Mouse (Mus musculus): ENCODE measurements around the gene Slc20a1. TPM values are rescaled to one million over a fixed set of nuclear protein-coding genes. Genes with fewer than 3 reads are reported as not detected.

The Slc20a1 gene
- polyA plus RNA-seq, 1 experiment from 2014 or later: 30.4 TPM

GRCm38 (mm10) chr2:129232023-129232422, 33.5 kb downstream of the Slc20a1 start:
- Histone ChIP-seq H3K27me3 (no peaks in the 10 kb centered on the region), H3K4me1 (no peaks in the 10 kb centered on the region), H3K36me3 (no peaks in the 10 kb centered on the region), H3K9ac (no peak overlapping the region), H3K9me3 (no peaks in the 10 kb centered on the region), H3K4me2 (no peak overlapping the region), H3K4me3 (no peak overlapping the region), H3K27ac (no peak overlapping the region)
- ATAC-seq (ENCODE audit: insufficient number of reproducible peaks, insufficient read depth, low FRiP score, low TSS enrichment, low read depth): no peak
- 62% methylated on average over 4 of the region's 4 CpGs for WGBS

- Histone ChIP-seq H3K4me1 (no peaks in the 10 kb centered on the region), H3K27ac (no peak overlapping the region), H3K27me3 (no peaks in the 10 kb centered on the region), H3K9me3 (no peaks in the 10 kb centered on the region), H3K9ac (no peak overlapping the region), H3K36me3 (no peaks in the 10 kb centered on the region), H3K4me2 (no peak overlapping the region), H3K4me3 (no peak overlapping the region)
- 88% methylated on average over 9 of the region's 9 CpGs for WGBS
- no peak for ATAC-seq (ENCODE audit: insufficient number of reproducible peaks, insufficient read depth, low FRiP score, low TSS enrichment, low read depth)
Measured at GRCm38 (mm10) chr2:129232484-129232883, 33.9 kb downstream of the Slc20a1 start.

GRCm38 (mm10) chr2:129233218-129233617, 34.7 kb downstream of the Slc20a1 start:
- Histone ChIP-seq H3K36me3 (no peaks in the 10 kb centered on the region), H3K9ac (no peak overlapping the region), H3K4me1 (no peaks in the 10 kb centered on the region), H3K27me3 (no peaks in the 10 kb centered on the region), H3K4me3 (no peak overlapping the region), H3K9me3 (no peaks in the 10 kb centered on the region), H3K27ac (no peak overlapping the region), H3K4me2 (no peak overlapping the region)
- 79% methylated on average over 1 of the region's 1 CpGs for WGBS
- no peak for ATAC-seq (ENCODE audit: insufficient number of reproducible peaks, insufficient read depth, low FRiP score, low TSS enrichment, low read depth)

GRCm38 (mm10) chr2:129233803-129234477, 35.4 kb downstream of the Slc20a1 start:
- no peaks in the 10 kb centered on the region for H3K36me3 ChIP-seq
- H3K4me2 ChIP-seq: no peak overlapping the region
- H3K4me3 ChIP-seq: no peak overlapping the region
- WGBS: 27% methylated on average over 9 of the region's 9 CpGs
- H3K4me1 ChIP-seq: no peaks in the 10 kb centered on the region
- H3K27me3 ChIP-seq: no peaks in the 10 kb centered on the region
- H3K9ac ChIP-seq: no peak overlapping the region
- no peaks in the 10 kb centered on the region for H3K9me3 ChIP-seq
- no peak overlapping the region for H3K27ac ChIP-seq
- no peak for ATAC-seq (ENCODE audit: insufficient number of reproducible peaks, insufficient read depth, low FRiP score, low TSS enrichment, low read depth)

- Histone ChIP-seq H3K9me3 (no peaks in the 10 kb centered on the region), H3K4me2 (no peak overlapping the region), H3K9ac (no peak overlapping the region), H3K4me3 (no peak overlapping the region), H3K4me1 (no peaks in the 10 kb centered on the region), H3K27me3 (no peaks in the 10 kb centered on the region), H3K36me3 (no peaks in the 10 kb centered on the region), H3K27ac (no peak overlapping the region)
- 80% methylated on average over 2 of the region's 2 CpGs for WGBS
- no peak for ATAC-seq (ENCODE audit: insufficient number of reproducible peaks, insufficient read depth, low FRiP score, low TSS enrichment, low read depth)
Measured at GRCm38 (mm10) chr2:129234731-129235130, 36.2 kb downstream of the Slc20a1 start.

GRCm38 (mm10) chr2:129236526-129236925, 38.0 kb downstream of the Slc20a1 start:
- H3K27ac ChIP-seq: no peak overlapping the region
- H3K4me2 ChIP-seq: no peak overlapping the region
- no peaks in the 10 kb centered on the region for H3K36me3 ChIP-seq
- WGBS: 69% methylated on average over 4 of the region's 4 CpGs
- no peaks in the 10 kb centered on the region for H3K27me3 ChIP-seq
- peaks cover 7% of the 10 kb centered on the region; the same call in 1 of the 2 replicates for H3K4me1 ChIP-seq
- ATAC-seq (ENCODE audit: insufficient number of reproducible peaks, insufficient read depth, low FRiP score, low TSS enrichment, low read depth): no peak
- H3K4me3 ChIP-seq: no peak overlapping the region
- no peaks in the 10 kb centered on the region for H3K9me3 ChIP-seq
- H3K9ac ChIP-seq: no peak overlapping the region

GRCm38 (mm10) chr2:129240726-129241432, 42.3 kb downstream of the Slc20a1 start:
- Histone ChIP-seq H3K4me3 (no peak overlapping the region), H3K36me3 (no peaks in the 10 kb centered on the region), H3K4me1 (peaks cover 14% of the 10 kb centered on the region; the same call in 1 of the 2 replicates), H3K4me2 (no peak overlapping the region), H3K27me3 (no peaks in the 10 kb centered on the region), H3K9me3 (no peaks in the 10 kb centered on the region), H3K27ac (no peak overlapping the region), H3K9ac (no peak overlapping the region)
- 69% methylated on average over 9 of the region's 9 CpGs for WGBS
- no peak for ATAC-seq (ENCODE audit: insufficient number of reproducible peaks, insufficient read depth, low FRiP score, low TSS enrichment, low read depth)

GRCm38 (mm10) chr2:129241845-129242833, 43.6 kb downstream of the Slc20a1 start:
- Histone ChIP-seq H3K27me3 (no peaks in the 10 kb centered on the region), H3K9ac (no peak overlapping the region), H3K4me3 (no peak overlapping the region), H3K9me3 (no peaks in the 10 kb centered on the region), H3K4me2 (no peak overlapping the region), H3K27ac (no peak overlapping the region), H3K36me3 (no peaks in the 10 kb centered on the region), H3K4me1 (peaks cover 14% of the 10 kb centered on the region; the same call in 1 of the 2 replicates)
- no peak for ATAC-seq (ENCODE audit: insufficient number of reproducible peaks, insufficient read depth, low FRiP score, low TSS enrichment, low read depth)
- 53% methylated on average over 7 of the region's 7 CpGs for WGBS

- ATAC-seq (ENCODE audit: insufficient number of reproducible peaks, insufficient read depth, low FRiP score, low TSS enrichment, low read depth): no peak
- no peak overlapping the region for H3K9ac ChIP-seq
- no peaks in the 10 kb centered on the region for H3K9me3 ChIP-seq
- 85% methylated on average over 4 of the region's 4 CpGs for WGBS
- H3K27ac ChIP-seq: no peak overlapping the region
- H3K27me3 ChIP-seq: no peaks in the 10 kb centered on the region
- H3K4me3 ChIP-seq: no peak overlapping the region
- H3K4me2 ChIP-seq: no peak overlapping the region
- H3K4me1 ChIP-seq: peaks cover 14% of the 10 kb centered on the region; the same call in 1 of the 2 replicates
- H3K36me3 ChIP-seq: no peaks in the 10 kb centered on the region
Measured at GRCm38 (mm10) chr2:129243005-129243404, 44.4 kb downstream of the Slc20a1 start.

- H3K9ac ChIP-seq: no peak overlapping the region
- H3K4me3 ChIP-seq: no peak overlapping the region
- no peaks in the 10 kb centered on the region for H3K27me3 ChIP-seq
- no peak overlapping the region for H3K4me2 ChIP-seq
- H3K4me1 ChIP-seq: peaks cover 14% of the 10 kb centered on the region; the same call in 1 of the 2 replicates
- no peak for ATAC-seq (ENCODE audit: insufficient number of reproducible peaks, insufficient read depth, low FRiP score, low TSS enrichment, low read depth)
- H3K27ac ChIP-seq: no peak overlapping the region
- no peaks in the 10 kb centered on the region for H3K36me3 ChIP-seq
- H3K9me3 ChIP-seq: no peaks in the 10 kb centered on the region
- WGBS: 50% methylated on average over 9 of the region's 9 CpGs
Measured at GRCm38 (mm10) chr2:129243786-129244185, 45.2 kb downstream of the Slc20a1 start.

GRCm38 (mm10) chr2:129244446-129245120, 46.0 kb downstream of the Slc20a1 start:
- H3K9ac ChIP-seq: no peak overlapping the region
- 77% methylated on average over 20 of the region's 20 CpGs for WGBS
- no peak overlapping the region for H3K4me3 ChIP-seq
- no peaks in the 10 kb centered on the region for H3K9me3 ChIP-seq
- peaks cover 14% of the 10 kb centered on the region; the same call in 1 of the 2 replicates for H3K4me1 ChIP-seq
- no peak overlapping the region for H3K4me2 ChIP-seq
- no peaks in the 10 kb centered on the region for H3K27me3 ChIP-seq
- ATAC-seq (ENCODE audit: insufficient number of reproducible peaks, insufficient read depth, low FRiP score, low TSS enrichment, low read depth): no peak
- no peak overlapping the region for H3K27ac ChIP-seq
- H3K36me3 ChIP-seq: no peaks in the 10 kb centered on the region

Data from embryonic facial prominence, embryonic 13.5 days (tissue).